Mouse (Mus musculus) forebrain, embryonic 10.5 days (tissue): ENCODE results near the gene Ntsr2. TPM values are rescaled to one million over a fixed set of nuclear protein-coding genes. Genes with fewer than 3 reads are reported as not detected.
A peak's percentile ranks its signal among the peaks of the same experiment; 100 is the strongest.

Source experiments
- DNase-seq: peaks from one replicate; pipeline ENCODE4 v3.0.0-alpha.2; 2017; ENCODE audit warnings: low spot score; ENCODE audit errors: extremely low spot score
- H3K27ac ChIP-seq: fragments of 300-500 bp; sonication (generic); 2 replicates; pipeline ENCODE4 v1.5.1; 2016; ENCODE audit warnings: mild to moderate bottlenecking
- H3K27me3 ChIP-seq: fragments of 300-500 bp; sonication (generic); 2 replicates; pipeline ENCODE4 v1.6.1; 2016; ENCODE audit warnings: mild to moderate bottlenecking; ENCODE audit not compliant: poor library complexity, severe bottlenecking
- H3K36me3 ChIP-seq: fragments of 300-500 bp; sonication (generic); replicated peaks from 2 replicates; pipeline ENCODE4 v1.6.1; 2016; ENCODE audit warnings: mild to moderate bottlenecking, moderate library complexity
- H3K4me1 ChIP-seq: fragments of 300-500 bp; sonication (generic); 2 replicates; pipeline ENCODE4 v1.6.1; 2016
- H3K4me3 ChIP-seq: fragments of 300-500 bp; sonication (generic); 2 replicates; pipeline ENCODE4 v1.5.1; 2016; ENCODE audit warnings: mild to moderate bottlenecking, moderate library complexity
- H3K9me3 ChIP-seq: fragments of 300-500 bp; sonication (generic); 2 replicates; pipeline ENCODE4 v1.6.1; 2016; ENCODE audit warnings: mild to moderate bottlenecking, moderate library complexity
- whole genome bisulfite sequencing: fragments of 180-500 bp; shearing (Covaris S2); methylation state at CpG from one replicate; pipeline ENCODE4 v1.1.7; 2016; 5-methylcytosine and 5-hydroxymethylcytosine counted together
- polyA plus RNA-seq: library from polyadenylated mRNA; unstranded; fragments of >200 nt; fragmentation: Nextera tagmentation; extraction: Ambion mirVana; gene quantifications from 2 replicates; pipeline ENCODE4 v1.2.1, GENCODE M21; 2016

Gene Ntsr2
- polyA plus RNA-seq, 1 experiment from 2014 or later, result not detected

DNA sequence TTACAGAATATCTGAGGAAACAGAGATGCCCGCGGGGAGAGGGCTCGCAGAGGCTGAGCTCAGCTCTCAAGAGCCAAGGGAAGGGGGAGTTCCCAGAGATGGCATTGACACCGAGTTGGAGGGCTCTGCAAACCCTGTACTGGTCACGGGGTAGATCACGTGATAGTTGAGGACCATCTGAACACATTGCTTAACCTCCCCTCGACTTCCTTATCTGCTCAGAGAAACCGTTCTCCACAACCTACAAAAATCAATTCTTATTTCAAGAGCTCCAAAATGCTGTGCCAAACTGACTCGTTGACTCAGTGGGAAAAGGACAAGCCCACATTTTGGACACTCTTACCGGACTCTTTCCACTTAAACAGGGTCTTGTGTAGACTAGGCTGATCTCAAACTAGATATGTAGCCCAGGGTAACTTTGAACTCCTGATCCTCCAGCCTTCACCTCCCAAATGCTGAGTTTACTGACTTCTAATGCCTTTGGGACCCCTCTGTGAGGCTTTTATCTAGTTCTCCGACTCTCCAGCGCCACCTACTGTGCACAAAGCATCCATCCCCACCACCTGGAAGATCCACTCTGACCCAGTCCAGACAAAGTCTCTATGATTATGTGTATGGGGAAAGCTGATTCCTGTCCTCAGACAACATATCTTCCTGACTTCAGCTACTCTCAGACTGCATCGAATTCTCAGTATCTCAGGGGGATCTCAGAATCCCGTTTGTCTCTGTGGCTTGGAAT lies 18.9 kb upstream of the Ntsr2 start:
- peak; percentile 50 for DNase-seq
- WGBS, result 63% methylated on average over 14 of the region's 14 CpGs
- Histone ChIP-seq H3K27me3 (no peaks in the 10 kb centered on the region), H3K36me3 (no peaks in the 10 kb centered on the region), H3K4me3 (no peak overlapping the region), H3K4me1 (no peaks in the 10 kb centered on the region), H3K9me3 (no peaks in the 10 kb centered on the region), H3K27ac (no peak overlapping the region)

DNA sequence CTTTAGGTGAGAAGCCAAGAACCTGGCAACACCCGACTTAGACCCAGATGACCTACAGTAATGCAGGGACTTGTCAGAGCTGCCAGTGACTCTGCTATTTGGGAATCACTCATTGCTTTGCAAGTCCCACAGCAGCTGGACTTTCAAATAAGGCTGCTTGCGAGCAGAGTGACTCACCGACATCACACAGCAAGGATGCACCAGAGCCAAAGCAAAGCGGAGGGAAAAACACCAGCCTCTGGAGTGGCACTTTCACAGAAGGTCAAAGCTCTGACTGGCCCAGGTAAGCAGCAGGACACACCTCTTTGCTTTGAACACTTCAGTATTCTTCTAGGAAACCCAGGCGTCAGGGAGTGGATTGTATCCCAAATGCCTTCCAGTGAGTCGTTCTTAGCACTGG lies 17.4 kb upstream of the Ntsr2 start:
- WGBS, result 79% methylated on average over 6 of the region's 6 CpGs
- Histone ChIP-seq H3K4me3 (no peak overlapping the region), H3K36me3 (no peaks in the 10 kb centered on the region), H3K9me3 (no peaks in the 10 kb centered on the region), H3K27me3 (no peaks in the 10 kb centered on the region), H3K4me1 (no peaks in the 10 kb centered on the region), H3K27ac (no peak overlapping the region)
- no peak for DNase-seq

DNA sequence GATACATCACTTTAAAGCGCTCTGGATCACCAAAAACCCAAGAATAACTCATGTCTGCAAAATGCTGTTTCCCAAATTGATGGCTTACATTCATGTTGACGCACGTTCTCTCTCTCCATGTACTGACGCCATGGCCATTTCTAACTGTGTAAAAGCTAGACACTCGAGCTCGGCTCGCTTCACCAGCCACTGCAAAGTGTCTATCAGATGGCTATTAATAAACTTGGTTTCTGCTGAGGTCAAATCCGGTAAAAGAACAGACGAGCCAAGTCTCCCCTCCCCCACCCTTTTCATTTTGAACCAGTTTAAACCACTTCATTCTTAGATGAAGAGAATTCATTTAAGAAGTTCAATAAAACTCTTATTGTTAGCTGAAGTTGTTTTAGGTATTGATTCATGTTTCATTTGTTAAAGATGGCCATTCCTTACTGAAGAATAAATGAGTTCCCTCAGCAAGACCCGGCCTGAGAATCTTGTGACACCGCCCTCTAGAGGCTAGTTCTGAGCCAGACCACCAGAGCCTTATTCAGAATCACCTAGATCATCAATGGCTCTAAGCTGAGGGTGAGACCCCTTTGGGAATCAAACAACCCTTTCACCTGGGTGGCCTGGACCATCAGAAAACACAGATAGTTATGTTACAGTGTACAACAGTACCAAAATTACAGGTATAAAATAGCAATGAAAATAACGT lies 14.0 kb upstream of the Ntsr2 start:
- WGBS, result 80% methylated on average over 12 of the region's 12 CpGs
- peaks cover 8% of the 10 kb centered on the region for H3K4me1 ChIP-seq
- no peaks in the 10 kb centered on the region for H3K36me3 ChIP-seq
- no peak overlapping the region for H3K27ac ChIP-seq
- DNase-seq, result no peak
- H3K9me3 ChIP-seq, result no peaks in the 10 kb centered on the region
- H3K4me3 ChIP-seq, result no peak overlapping the region
- no peaks in the 10 kb centered on the region for H3K27me3 ChIP-seq

DNA sequence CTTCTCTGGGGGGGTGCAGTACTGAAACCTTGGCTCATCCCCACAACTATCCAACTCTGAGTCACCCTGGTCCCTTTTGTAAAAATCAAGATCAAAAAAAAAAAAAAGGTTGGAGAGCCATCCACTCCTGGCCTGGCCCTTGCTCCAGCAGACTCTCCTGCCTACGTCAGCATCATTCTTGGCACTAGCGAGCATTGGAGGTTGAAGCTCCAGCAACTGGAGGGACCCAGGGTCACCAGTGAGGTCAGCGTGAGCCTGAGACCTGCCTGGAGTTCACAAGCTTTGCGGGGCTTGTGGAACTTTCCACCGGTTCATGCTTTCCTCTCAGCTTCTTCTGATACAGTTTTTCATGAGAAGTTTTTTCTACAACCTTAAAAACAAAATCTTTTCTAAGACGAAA lies 13.1 kb upstream of the Ntsr2 start:
- Histone ChIP-seq H3K9me3 (no peaks in the 10 kb centered on the region), H3K27me3 (no peaks in the 10 kb centered on the region), H3K4me1 (peaks cover 16% of the 10 kb centered on the region), H3K36me3 (no peaks in the 10 kb centered on the region), H3K4me3 (no peak overlapping the region), H3K27ac (no peak overlapping the region)
- DNase-seq, result no peak
- WGBS, result 85% methylated on average over 6 of the region's 6 CpGs

GRCm38 (mm10) chr12:16642000-16642399 lies 11.2 kb upstream of the Ntsr2 start:
- Histone ChIP-seq H3K27me3 (no peaks in the 10 kb centered on the region; the same call in 1 of the 2 replicates), H3K9me3 (no peaks in the 10 kb centered on the region), H3K4me1 (peaks cover 22% of the 10 kb centered on the region), H3K36me3 (no peaks in the 10 kb centered on the region), H3K4me3 (no peak overlapping the region), H3K27ac (no peak overlapping the region)
- DNase-seq, result no peak
- 62% methylated on average over 5 of the region's 5 CpGs for WGBS

DNA sequence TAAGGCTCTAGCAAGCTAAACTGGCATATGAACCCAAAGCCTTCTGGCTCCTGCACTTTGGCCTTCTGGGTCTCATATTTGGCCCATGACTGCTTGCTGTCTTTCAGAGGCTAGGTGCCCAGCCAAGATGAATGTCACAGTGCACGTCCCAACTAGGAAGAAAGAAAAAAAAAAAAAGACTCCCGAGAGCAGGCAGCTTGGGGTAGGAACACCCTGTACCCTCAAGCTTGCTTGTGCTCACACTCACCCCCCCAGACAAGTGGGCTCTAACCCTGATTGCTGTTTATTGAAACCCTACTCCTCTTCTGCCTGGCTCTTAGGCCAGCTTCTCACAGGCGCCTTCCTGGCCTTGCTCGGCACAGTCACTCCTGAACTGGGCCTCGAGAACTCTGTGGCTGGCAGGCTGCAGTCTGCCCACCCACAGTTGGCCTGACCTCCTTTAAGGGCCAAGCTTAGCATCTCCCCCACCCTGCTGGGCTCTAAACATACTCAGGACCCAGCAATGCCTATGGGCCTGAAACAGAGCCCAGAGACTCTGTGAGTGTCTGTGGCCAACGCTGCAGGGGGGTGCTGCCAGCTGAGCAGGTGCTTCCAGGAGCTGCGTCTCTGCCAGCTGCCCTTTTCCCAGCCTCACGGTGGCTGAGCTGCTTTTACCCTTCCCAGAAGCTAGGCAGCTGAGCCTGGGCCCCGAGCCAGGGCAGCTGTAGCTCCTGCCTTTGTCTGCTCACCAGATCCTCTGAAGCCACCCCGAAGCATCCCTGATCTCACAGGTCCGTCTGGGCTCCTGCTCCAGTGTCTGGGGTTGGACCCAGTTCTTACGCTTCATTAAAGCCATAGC lies 9.5 kb upstream of the Ntsr2 start:
- peak overlapping the region; percentile 71 for H3K27ac ChIP-seq
- no peak overlapping the region for H3K4me3 ChIP-seq
- 58% methylated on average over 12 of the region's 12 CpGs for WGBS
- DNase-seq, result no peak
- no peaks in the 10 kb centered on the region for H3K9me3 ChIP-seq
- H3K4me1 ChIP-seq, result peaks cover 25% of the 10 kb centered on the region
- no peaks in the 10 kb centered on the region for H3K36me3 ChIP-seq
- no peaks in the 10 kb centered on the region; the same call in 1 of the 2 replicates for H3K27me3 ChIP-seq

DNA sequence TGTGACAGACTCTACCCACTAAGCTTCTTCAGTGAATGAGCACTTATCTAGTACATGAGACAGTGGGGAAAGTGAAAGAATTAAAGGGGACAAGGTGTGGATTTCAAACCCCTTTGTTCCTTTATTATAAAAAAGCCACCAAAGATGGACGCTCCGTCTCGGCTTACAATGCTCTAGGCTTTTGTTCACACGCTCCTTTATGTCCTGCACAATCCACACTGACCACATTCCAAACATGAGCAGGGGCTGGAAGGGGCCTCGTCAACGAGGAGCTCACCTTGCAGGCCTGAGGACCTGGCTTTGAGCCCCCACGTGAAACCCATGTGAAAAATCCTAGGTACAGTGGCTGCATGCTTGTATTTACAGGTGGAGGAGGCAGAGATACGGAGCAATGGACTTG lies 8.5 kb upstream of the Ntsr2 start:
- no peak for DNase-seq
- H3K4me3 ChIP-seq, result no peak overlapping the region
- no peaks in the 10 kb centered on the region for H3K36me3 ChIP-seq
- no peaks in the 10 kb centered on the region; the same call in 1 of the 2 replicates for H3K27me3 ChIP-seq
- H3K27ac ChIP-seq, result peak overlapping the region; percentile 71
- WGBS, result 35% methylated on average over 8 of the region's 8 CpGs
- H3K9me3 ChIP-seq, result no peaks in the 10 kb centered on the region
- H3K4me1 ChIP-seq, result peaks cover 25% of the 10 kb centered on the region

DNA sequence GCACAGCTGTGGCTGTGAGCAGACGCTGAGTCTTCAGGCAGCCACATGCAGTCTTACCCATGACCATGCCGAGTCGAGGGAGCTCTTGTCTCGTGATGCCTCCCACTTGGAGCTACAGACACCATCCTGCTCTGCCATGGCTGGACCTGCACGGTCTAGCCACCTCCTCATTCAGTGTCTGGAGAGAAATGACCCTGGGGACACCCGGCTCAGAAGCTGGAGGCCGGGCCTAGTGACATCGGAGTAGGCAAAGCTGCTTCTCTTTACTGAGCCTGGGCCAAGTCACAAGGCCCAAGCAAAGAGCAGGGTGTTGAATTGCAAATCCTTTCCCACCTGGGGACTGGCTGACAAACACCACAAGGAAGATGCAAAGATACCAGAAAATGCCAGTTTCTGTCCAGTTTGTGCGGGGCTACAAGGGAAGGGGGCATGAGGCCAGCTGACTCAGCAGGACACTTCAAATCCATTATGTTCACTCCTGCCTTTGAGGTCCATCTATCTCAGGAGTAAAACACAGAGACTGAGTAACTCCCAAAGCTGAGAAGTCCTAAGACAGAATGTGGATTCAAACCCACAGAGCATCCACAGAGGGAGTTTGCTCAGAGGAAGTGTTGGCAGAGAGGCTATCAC lies 6.3 kb upstream of the Ntsr2 start:
- 51% methylated on average over 9 of the region's 9 CpGs for WGBS
- no peaks in the 10 kb centered on the region for H3K36me3 ChIP-seq
- H3K9me3 ChIP-seq, result no peaks in the 10 kb centered on the region
- no peak overlapping the region for H3K4me3 ChIP-seq
- H3K27ac ChIP-seq, result no peak overlapping the region
- peaks cover 25% of the 10 kb centered on the region for H3K4me1 ChIP-seq
- peaks cover 7% of the 10 kb centered on the region for H3K27me3 ChIP-seq
- no peak for DNase-seq

- WGBS, result 89% methylated on average over 6 of the region's 6 CpGs
- no peak for DNase-seq
- no peaks in the 10 kb centered on the region for H3K36me3 ChIP-seq
- no peaks in the 10 kb centered on the region for H3K9me3 ChIP-seq
- peaks cover 26% of the 10 kb centered on the region for H3K4me1 ChIP-seq
- H3K4me3 ChIP-seq, result no peak overlapping the region
- H3K27me3 ChIP-seq, result peaks cover 20% of the 10 kb centered on the region
- H3K27ac ChIP-seq, result no peak overlapping the region
Measured at GRCm38 (mm10) chr12:16648273-16648672, 4.9 kb upstream of the Ntsr2 start.

DNA sequence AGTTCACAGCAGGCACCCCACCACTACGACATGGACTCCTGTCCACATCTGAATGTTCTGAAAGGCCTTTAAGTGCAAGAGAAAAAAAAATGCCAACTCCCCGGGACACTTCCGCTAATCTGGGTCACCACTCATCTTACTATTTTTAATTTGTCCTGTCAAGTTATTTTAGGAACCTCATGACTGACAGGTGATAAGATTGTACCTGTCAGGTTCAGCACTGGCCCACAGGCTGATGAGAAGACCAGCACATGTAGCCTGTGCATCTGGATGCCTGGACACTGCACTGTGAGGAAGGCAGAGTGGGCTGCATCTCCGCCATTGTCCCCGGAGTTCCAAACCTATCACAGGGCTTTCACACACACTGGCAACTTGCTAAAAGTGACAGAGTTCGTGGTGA lies 3.4 kb upstream of the Ntsr2 start:
- Histone ChIP-seq H3K27me3 (peaks cover 36% of the 10 kb centered on the region), H3K4me3 (no peak overlapping the region), H3K4me1 (peaks cover 20% of the 10 kb centered on the region), H3K36me3 (no peaks in the 10 kb centered on the region), H3K27ac (no peak overlapping the region), H3K9me3 (no peaks in the 10 kb centered on the region)
- 87% methylated on average over 6 of the region's 6 CpGs for WGBS
- no peak for DNase-seq

GRCm38 (mm10) chr12:16655604-16656003 lies 2.4 kb downstream of the Ntsr2 start:
- H3K9me3 ChIP-seq, result no peaks in the 10 kb centered on the region
- H3K27ac ChIP-seq, result no peak overlapping the region
- no peaks in the 10 kb centered on the region for H3K36me3 ChIP-seq
- 81% methylated on average over 4 of the region's 4 CpGs for WGBS
- DNase-seq, result no peak
- H3K4me3 ChIP-seq, result no peak overlapping the region
- H3K4me1 ChIP-seq, result peaks cover 8% of the 10 kb centered on the region
- peaks cover 50% of the 10 kb centered on the region for H3K27me3 ChIP-seq
